Mouse (Mus musculus): ENCODE results near the gene Tsc2. TPM values are rescaled to one million over a fixed set of nuclear protein-coding genes. Genes with fewer than 3 reads are reported as not detected.

Gene Tsc2
- polyA plus RNA-seq, 1 experiment from 2014 or later, result 89.5 TPM

DNA sequence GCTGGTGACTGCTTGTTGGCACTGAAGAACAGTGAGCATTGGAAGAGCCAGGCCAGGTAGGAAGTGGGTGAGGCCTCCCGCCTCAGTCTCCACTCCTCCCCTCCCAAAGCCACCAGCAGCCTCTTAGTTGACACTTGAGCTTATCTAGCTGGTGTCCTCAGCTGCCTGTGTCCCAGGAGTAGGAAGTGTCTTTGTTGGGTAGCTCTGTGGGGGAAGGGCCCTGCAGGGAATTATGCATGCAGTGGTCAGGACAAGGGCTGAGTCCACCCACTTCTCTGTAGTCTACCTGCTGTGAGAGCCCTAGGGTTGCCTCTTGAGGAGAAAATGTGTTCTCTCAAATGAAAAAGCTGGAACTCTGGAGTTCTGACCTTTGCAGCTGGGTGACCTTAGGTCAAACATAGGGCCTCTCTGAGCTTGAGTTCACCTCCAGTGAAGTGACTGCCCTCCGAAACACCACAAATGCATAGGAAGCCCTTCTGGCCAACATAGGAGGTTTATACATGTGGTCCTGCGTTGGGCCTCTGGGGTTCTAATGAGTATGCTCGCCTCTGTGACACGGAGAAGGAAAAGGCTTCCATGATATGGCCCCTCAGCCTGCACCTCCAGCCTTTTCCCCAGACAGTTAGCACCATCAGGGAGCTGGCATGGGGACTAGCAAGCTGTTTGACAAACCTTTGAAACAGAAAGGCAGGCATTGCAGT, 4.5 kb upstream of the Tsc2 start:
- DNase-seq, result no peak
- WGBS, result 60% methylated on average over 5 of the region's 5 CpGs
- no peak for ATAC-seq (ENCODE audit: low FRiP score, low TSS enrichment)
- H3K27ac ChIP-seq (replicated peaks; ENCODE audit: low read depth, low read length), result no peak overlapping the region
- H3K9me3 ChIP-seq (ENCODE audit: control insufficient read depth, low read length), result no peaks in the 10 kb centered on the region
- H3K4me2 ChIP-seq (ENCODE audit: low read length), result no peak overlapping the region
- H3K4me1 ChIP-seq (ENCODE audit: control insufficient read depth, insufficient read depth, low read length), result peaks cover 8% of the 10 kb centered on the region
- no peak overlapping the region for H3K4me3 ChIP-seq (replicated peaks; ENCODE audit: low read depth, low read length)
- H3K9ac ChIP-seq (replicated peaks; ENCODE audit: low read length), result no peak overlapping the region
- peaks cover 6% of the 10 kb centered on the region; the same call in 1 of the 2 replicates for H3K36me3 ChIP-seq (ENCODE audit: control insufficient read depth, insufficient read depth, low read length)
- H3K27me3 ChIP-seq (ENCODE audit: control insufficient read depth, insufficient read depth, low read length), result no peaks in the 10 kb centered on the region

DNA sequence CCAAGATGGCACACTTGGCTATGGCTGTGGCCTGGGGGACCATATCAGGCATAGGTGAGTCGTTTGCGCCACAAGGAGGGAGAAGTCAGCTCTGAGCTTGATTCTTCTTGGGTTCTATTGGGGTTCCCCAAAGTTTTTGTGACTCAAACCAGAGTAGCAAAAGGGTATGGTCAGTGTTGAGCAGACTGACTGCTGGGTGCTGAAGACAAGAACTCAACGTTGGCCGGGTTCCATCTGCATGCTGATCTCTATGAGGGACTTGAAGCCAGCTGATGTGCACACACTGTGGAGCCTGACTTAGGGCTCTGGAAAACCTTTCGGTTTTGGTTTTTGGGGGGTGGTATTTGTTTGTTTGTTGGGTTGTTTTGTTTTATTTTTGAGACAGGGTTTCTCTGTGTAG, 3.3 kb upstream of the Tsc2 start:
- Histone ChIP-seq H3K4me1 (ENCODE audit: control insufficient read depth, insufficient read depth, low read length) (peaks cover 12% of the 10 kb centered on the region), H3K9ac (replicated peaks; ENCODE audit: low read length) (no peak overlapping the region)
- 91% methylated on average over 5 of the region's 5 CpGs for WGBS

DNA sequence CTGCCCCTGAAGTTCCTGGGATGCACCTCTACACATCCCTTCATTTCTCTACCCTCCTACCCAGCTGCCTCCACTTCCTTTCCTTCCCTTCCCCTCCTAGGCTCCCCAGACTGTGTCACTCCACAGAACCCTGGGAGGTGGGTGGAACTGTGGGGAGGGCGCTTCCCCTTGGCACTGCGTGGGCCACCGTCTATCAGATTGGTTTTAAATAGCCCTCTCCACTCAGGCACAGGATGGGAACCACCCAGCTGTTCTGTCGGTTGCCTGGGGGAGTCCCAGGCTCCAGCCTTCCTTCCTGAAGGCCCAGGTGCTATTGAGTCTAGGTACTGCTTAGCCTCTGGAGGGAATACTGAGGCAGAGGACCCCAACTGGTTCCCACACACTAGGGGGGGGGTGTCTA, 2.6 kb upstream of the Tsc2 start:
- Histone ChIP-seq H3K36me3 (ENCODE audit: control insufficient read depth, insufficient read depth, low read length) (peaks cover 14% of the 10 kb centered on the region), H3K4me3 (replicated peaks; ENCODE audit: low read depth, low read length) (no peak overlapping the region), H3K4me1 (ENCODE audit: control insufficient read depth, insufficient read depth, low read length) (peaks cover 12% of the 10 kb centered on the region), H3K9ac (replicated peaks; ENCODE audit: low read length) (no peak overlapping the region), H3K9me3 (ENCODE audit: control insufficient read depth, low read length) (no peaks in the 10 kb centered on the region), H3K27ac (replicated peaks; ENCODE audit: low read depth, low read length) (no peak overlapping the region), H3K27me3 (ENCODE audit: control insufficient read depth, insufficient read depth, low read length) (no peaks in the 10 kb centered on the region), H3K4me2 (ENCODE audit: low read length) (no peak overlapping the region)
- WGBS, result 85% methylated on average over 4 of the region's 4 CpGs
- DNase-seq, result no peak
- ATAC-seq (ENCODE audit: low FRiP score, low TSS enrichment), result no peak

More for the DNA sequence above, 3.3 kb upstream of the Tsc2 start:
- ATAC-seq (ENCODE audit: low FRiP score, low TSS enrichment), result no peak
- H3K4me3 ChIP-seq (replicated peaks; ENCODE audit: low read depth, low read length), result no peak overlapping the region
- H3K27ac ChIP-seq (replicated peaks; ENCODE audit: low read depth, low read length), result no peak overlapping the region
- no peaks in the 10 kb centered on the region for H3K27me3 ChIP-seq (ENCODE audit: control insufficient read depth, insufficient read depth, low read length)
- H3K9me3 ChIP-seq (ENCODE audit: control insufficient read depth, low read length), result no peaks in the 10 kb centered on the region
- peaks cover 8% of the 10 kb centered on the region; the same call in 1 of the 2 replicates for H3K36me3 ChIP-seq (ENCODE audit: control insufficient read depth, insufficient read depth, low read length)
- H3K4me2 ChIP-seq (ENCODE audit: low read length), result no peak overlapping the region
- DNase-seq, result no peak

DNA sequence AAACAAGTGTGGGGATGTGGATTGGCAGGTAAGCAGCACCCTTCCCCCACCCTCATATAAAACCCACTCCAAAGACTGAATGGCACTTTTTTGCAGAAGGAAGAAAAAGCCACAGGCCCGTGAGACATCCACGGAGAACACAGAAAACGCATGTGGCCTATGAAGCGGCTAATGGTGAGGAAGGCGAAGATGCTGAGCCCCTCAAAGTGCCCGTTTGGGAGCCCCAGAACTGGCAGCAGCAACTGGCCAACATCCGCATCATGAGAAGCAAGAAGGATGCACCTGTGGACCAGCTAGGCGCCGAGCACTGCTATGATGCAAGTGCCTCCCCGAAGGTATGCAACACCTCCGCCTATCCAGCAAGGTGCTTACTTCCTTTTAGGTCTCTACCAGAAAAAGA, 1.4 kb upstream of the Tsc2 start:
- no peaks in the 10 kb centered on the region for H3K9me3 ChIP-seq (ENCODE audit: control insufficient read depth, low read length)
- 97% methylated on average over 11 of the region's 11 CpGs for WGBS
- no peak overlapping the region for H3K27ac ChIP-seq (replicated peaks; ENCODE audit: low read depth, low read length)
- no peak for ATAC-seq (ENCODE audit: low FRiP score, low TSS enrichment)
- H3K4me3 ChIP-seq (replicated peaks; ENCODE audit: low read depth, low read length), result no peak overlapping the region
- peaks cover 12% of the 10 kb centered on the region for H3K4me1 ChIP-seq (ENCODE audit: control insufficient read depth, insufficient read depth, low read length)
- no peak for DNase-seq
- H3K36me3 ChIP-seq (ENCODE audit: control insufficient read depth, insufficient read depth, low read length), result peaks cover 25% of the 10 kb centered on the region
- no peaks in the 10 kb centered on the region for H3K27me3 ChIP-seq (ENCODE audit: control insufficient read depth, insufficient read depth, low read length)
- H3K4me2 ChIP-seq (ENCODE audit: low read length), result no peak overlapping the region
- no peak overlapping the region for H3K9ac ChIP-seq (replicated peaks; ENCODE audit: low read length)

DNA sequence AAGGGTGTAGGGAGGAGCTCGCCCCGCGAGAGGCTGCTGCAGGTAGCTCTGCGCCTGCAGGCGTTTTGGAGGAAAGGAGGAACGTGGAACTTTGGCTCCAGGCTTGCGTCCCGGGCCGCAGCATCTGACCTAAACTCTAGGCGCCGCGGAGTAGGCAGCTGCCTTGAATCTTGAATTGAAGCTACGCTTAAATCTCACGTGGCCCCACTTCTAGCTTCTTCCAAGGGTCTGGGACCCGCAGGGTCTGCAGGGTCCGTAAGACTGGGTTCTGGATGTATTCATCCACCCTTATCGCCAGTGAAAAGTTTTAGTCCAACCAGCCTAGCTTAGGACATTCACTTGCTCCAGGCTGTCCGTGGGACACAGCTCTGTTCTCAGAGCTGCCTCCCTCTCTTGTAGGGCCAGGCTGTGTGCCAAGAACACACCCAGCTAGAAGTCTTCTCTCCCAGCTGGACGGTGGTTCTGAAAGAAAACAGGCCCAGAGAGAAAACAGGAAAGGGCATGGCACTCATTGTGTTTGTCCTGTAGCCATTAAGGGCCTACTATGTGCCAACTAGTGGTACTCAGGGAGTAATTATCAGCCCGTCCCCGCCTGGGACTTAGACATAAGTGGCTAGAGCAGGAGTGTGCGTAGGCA, 501 bp upstream of the Tsc2 start:
- Histone ChIP-seq H3K4me3 (replicated peaks; ENCODE audit: low read depth, low read length) (peak overlapping the region; percentile 66), H3K4me2 (ENCODE audit: low read length) (peak overlapping the region; percentile 84), H3K9ac (replicated peaks; ENCODE audit: low read length) (peak overlapping the region; percentile 70), H3K27me3 (ENCODE audit: control insufficient read depth, insufficient read depth, low read length) (no peaks in the 10 kb centered on the region), H3K27ac (replicated peaks; ENCODE audit: low read depth, low read length) (peak overlapping the region; percentile 70), H3K4me1 (ENCODE audit: control insufficient read depth, insufficient read depth, low read length) (peaks cover 12% of the 10 kb centered on the region), H3K9me3 (ENCODE audit: control insufficient read depth, low read length) (no peaks in the 10 kb centered on the region), H3K36me3 (ENCODE audit: control insufficient read depth, insufficient read depth, low read length) (peaks cover 27% of the 10 kb centered on the region)
- DNase-seq (peak; percentile 21), ATAC-seq (ENCODE audit: low FRiP score, low TSS enrichment) (0 out of 2 replicates have a peak, but pooled peaks have one; percentile 6)
- 13% methylated on average over 22 of the region's 22 CpGs for WGBS

DNA sequence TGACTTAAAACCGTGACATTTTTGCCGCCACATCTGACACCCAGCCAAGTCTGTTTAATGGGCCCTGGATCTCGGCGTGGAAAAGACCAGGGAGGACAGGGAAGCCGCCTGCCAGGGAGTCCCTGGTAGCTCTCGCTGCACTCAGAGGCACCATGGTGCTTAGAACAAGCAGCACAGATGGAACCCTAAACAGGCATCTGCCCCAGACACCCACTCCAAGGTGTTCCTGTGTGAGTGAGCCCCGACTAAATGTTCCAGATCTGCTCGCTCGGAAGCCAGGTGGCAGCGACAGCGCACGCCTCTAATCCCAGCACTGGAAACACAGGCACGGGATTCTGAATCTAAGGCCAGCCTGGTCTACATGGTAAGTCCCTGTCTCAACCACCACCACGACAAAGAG, 2.4 kb downstream of the Tsc2 start:
- H3K9ac ChIP-seq (replicated peaks; ENCODE audit: low read length), result no peak overlapping the region

DNA sequence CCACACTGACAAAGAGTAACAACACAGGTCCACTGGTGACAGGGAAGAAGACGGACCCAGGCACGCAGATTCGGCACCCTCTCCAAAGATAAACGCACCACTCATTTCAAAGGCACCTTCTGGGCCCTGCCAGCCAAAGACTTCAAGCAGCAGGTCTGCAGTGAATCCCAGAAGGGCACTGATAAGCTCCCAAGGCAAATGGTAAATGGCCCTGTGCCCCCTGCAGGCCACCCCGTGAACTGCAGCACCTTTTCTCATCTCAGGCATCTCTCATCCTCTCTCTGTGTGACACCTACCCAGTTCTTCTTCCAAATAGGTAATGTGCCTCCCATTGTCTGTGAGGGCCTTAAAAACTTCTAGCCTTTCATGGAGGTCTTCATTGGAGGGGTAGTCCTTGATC, 3.8 kb downstream of the Tsc2 start:
- 54% methylated on average over 5 of the region's 5 CpGs for WGBS
- Histone ChIP-seq H3K36me3 (ENCODE audit: control insufficient read depth, insufficient read depth, low read length) (peaks cover 70% of the 10 kb centered on the region), H3K4me2 (ENCODE audit: low read length) (no peak overlapping the region), H3K9ac (replicated peaks; ENCODE audit: low read length) (no peak overlapping the region), H3K9me3 (ENCODE audit: control insufficient read depth, low read length) (no peaks in the 10 kb centered on the region), H3K4me3 (replicated peaks; ENCODE audit: low read depth, low read length) (no peak overlapping the region), H3K4me1 (ENCODE audit: control insufficient read depth, insufficient read depth, low read length) (peaks cover 12% of the 10 kb centered on the region), H3K27me3 (ENCODE audit: control insufficient read depth, insufficient read depth, low read length) (no peaks in the 10 kb centered on the region), H3K27ac (replicated peaks; ENCODE audit: low read depth, low read length) (no peak overlapping the region)
- peak; percentile 77 for DNase-seq
- ATAC-seq (ENCODE audit: low FRiP score, low TSS enrichment), result no peak

More for the DNA sequence above, 2.4 kb downstream of the Tsc2 start:
- Histone ChIP-seq H3K27me3 (ENCODE audit: control insufficient read depth, insufficient read depth, low read length) (no peaks in the 10 kb centered on the region), H3K9me3 (ENCODE audit: control insufficient read depth, low read length) (no peaks in the 10 kb centered on the region), H3K4me2 (ENCODE audit: low read length) (no peak overlapping the region), H3K27ac (replicated peaks; ENCODE audit: low read depth, low read length) (no peak overlapping the region), H3K36me3 (ENCODE audit: control insufficient read depth, insufficient read depth, low read length) (peaks cover 56% of the 10 kb centered on the region), H3K4me3 (replicated peaks; ENCODE audit: low read depth, low read length) (no peak overlapping the region), H3K4me1 (ENCODE audit: control insufficient read depth, insufficient read depth, low read length) (peaks cover 12% of the 10 kb centered on the region)
- DNase-seq, result no peak
- WGBS, result 92% methylated on average over 14 of the region's 14 CpGs
- no peak for ATAC-seq (ENCODE audit: low FRiP score, low TSS enrichment)

DNA sequence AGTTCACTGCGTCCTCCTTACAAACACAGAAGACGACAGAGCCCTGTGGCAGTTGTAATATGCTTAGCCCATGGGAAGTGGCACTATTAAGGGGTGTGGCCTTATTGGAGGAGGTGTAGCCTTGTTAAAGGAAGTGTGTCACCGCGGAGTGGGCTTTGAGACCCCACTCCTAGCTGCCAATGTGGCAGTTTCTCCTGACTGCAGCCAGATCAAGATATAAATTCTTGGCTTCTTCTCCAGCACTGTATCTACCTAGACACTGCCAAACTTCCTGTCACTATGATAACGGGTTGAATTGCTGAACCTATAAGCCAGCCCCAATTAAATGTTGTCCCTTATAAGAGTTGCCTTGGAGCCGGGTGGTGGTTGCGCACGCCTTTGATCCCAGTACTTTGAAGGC, 7.0 kb downstream of the Tsc2 start:
- DNase-seq (no peak), ATAC-seq (ENCODE audit: low FRiP score, low TSS enrichment) (no peak)
- H3K4me2 ChIP-seq (ENCODE audit: low read length), result no peak overlapping the region
- H3K27ac ChIP-seq (replicated peaks; ENCODE audit: low read depth, low read length), result no peak overlapping the region
- no peaks in the 10 kb centered on the region for H3K27me3 ChIP-seq (ENCODE audit: control insufficient read depth, insufficient read depth, low read length)
- H3K9ac ChIP-seq (replicated peaks; ENCODE audit: low read length), result no peak overlapping the region
- H3K9me3 ChIP-seq (ENCODE audit: control insufficient read depth, low read length), result no peaks in the 10 kb centered on the region
- peaks cover 98% of the 10 kb centered on the region for H3K36me3 ChIP-seq (ENCODE audit: control insufficient read depth, insufficient read depth, low read length)
- no peak overlapping the region for H3K4me3 ChIP-seq (replicated peaks; ENCODE audit: low read depth, low read length)
- H3K4me1 ChIP-seq (ENCODE audit: control insufficient read depth, insufficient read depth, low read length), result no peaks in the 10 kb centered on the region
- WGBS, result 92% methylated on average over 8 of the region's 8 CpGs
